Mouse (Mus musculus) small intestine, adult 2 months (tissue): ENCODE measurements around the gene Fam136a.

ENCODE experiments used
- CTCF ChIP-seq: fragments of 200-500 bp; IDR thresholded peaks from 2 replicates; pipeline ENCODE4 v1.5.1; 2012; ENCODE audit warnings: low read depth, mild to moderate bottlenecking, control low read depth, inconsistent platforms, low read length, moderate library complexity, mixed read lengths; ENCODE audit not compliant: insufficient replicate concordance, insufficient read length; ENCODE audit errors: extremely low read depth
- POLR2A ChIP-seq: fragments of 200-500 bp; IDR thresholded peaks from 2 replicates; pipeline ENCODE4 v1.6.1; 2012; ENCODE audit warnings: low read depth, mild to moderate bottlenecking, control low read depth, inconsistent platforms, low read length, moderate library complexity

- no peak for TF ChIP-seq POLR2A
- no peak for TF ChIP-seq CTCF
These were observed 35.5 kb upstream of the Fam136a start for GRCm38 (mm10) chr6:86329943-86330342.
